ENCODE assay signal across 15 mouse cellular contexts in the genomic region with DNA sequence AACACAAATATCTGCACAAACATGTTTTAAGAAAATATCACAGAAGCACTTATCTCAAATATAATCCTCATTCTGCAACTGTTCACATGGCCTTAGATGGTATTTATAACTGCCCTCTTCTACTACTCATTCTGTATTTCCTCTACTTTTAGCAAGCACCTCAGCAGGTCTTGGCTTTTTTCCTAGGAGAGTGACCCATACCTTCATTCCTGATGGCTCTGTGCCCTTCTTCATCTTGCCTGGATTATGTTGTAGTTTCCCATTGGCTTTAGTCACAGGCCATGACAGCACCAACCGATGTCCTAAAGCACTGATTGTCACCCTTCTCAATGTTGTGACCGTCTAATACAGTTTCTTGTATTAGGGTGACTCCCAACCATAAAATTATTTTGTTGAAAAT.
"Had no signal": no experiment of that assay in that cellular context is flagged by ENCODE, and none has a peak within 500 bp of the region (broad histone marks: within the 10 kb centered on the region; RNA-seq: fewer than 3 reads in every experiment).

No protein-coding gene starts in this region.

- DNase-seq: cerebellum, adult 9-10 months; embryo, embryonic 11 days; forebrain, postnatal 0 days; gastrocnemius, adult 2 months; gastrocnemius, postnatal 10 days; gastrocnemius, postnatal 14 days; gastrocnemius, postnatal 25 days; gastrocnemius, postnatal 36 days; heart, adult 11 months; heart, adult 18-20 months; heart, adult 2 months had no signal

- ATAC-seq: forebrain, embryonic 13.5 days; forebrain, embryonic 14.5 days; forebrain, embryonic 15.5 days; forebrain, embryonic 16.5 days; forebrain, postnatal 0 days had no signal
